Mouse (Mus musculus): ENCODE results near the gene Mif4gd.

GRCm38 (mm10) chr11:115604304-115604696 is 8.5 kb downstream of the Mif4gd start:
- TF ChIP-seq CTCF (IDR thresholded peaks at IDR 0.05; ENCODE audit: extremely low read depth, insufficient read depth, low read length) (no peak), POLR2A (IDR thresholded peaks at IDR 0.05; ENCODE audit: extremely low read depth, insufficient read depth, low read length) (no peak)

All from cortical plate, adult 2 months (tissue).